Mouse (Mus musculus): ENCODE data around the gene Fads6. TPM values are rescaled to one million over a fixed set of nuclear protein-coding genes. Genes with fewer than 3 reads are reported as not detected.
A peak's percentile ranks its signal among the peaks of the same experiment; 100 is the strongest.

The Fads6 gene
- polyA plus RNA-seq, 1 experiment from 2014 or later = 1.3 TPM

DNA sequence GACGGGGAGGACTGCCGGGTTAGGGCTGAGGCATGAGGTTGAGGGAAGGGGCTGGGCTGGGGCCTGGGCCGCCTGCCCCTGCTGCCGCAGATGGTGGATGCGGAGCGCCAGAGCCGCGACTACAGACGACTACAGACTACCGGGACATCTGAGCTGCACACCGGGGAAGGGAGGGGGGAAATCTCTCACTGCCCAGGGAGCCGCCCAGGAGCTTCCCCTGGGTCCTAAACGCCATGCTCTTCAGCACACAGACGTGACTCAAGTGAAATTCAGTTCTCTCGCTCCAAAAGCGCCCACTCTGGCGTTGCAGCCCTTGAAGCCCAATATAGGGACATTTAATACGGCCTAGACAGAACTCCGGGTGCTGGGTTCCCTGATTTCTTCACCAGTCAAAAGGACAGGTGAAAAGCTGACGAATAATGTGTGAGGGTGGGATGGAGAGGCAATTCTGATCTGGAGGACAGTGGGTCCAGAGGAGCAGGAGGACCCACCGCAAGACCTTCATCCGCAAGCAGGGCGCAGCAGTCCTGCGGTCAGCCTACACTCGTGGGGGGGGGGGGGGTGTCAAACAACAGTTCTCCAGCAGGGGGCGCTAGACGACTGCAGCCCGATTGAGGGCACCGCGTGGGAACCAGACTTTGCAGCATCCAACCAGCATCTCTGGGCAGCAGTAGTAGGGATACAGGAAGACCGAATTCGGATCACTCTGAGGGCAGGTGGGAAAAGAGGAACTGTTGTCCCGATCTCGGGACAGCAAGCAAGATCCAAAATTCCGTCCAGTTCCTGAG lies 24.6 kb upstream of the Fads6 start, which contains the start of gene Ush1g:
Gene Ush1g, minus strand, starts transcription at position 136 of the 788 bp plus-strand sequence.
- H3K27me3 ChIP-seq (ENCODE audit: insufficient read depth, poor library complexity, severe bottlenecking) = peaks cover 96% of the 10 kb centered on the region
- no peaks in the 10 kb centered on the region for H3K36me3 ChIP-seq
- WGBS = 5% methylated on average over 34 of the region's 35 CpGs
- H3K9me3 ChIP-seq = no peaks in the 10 kb centered on the region
- H3K4me1 ChIP-seq = peaks cover 40% of the 10 kb centered on the region
- DNase-seq (ENCODE audit: low spot score) = peak; percentile 87
- no peak within 1 kb of the TSS for H3K27ac ChIP-seq
- H3K4me3 ChIP-seq = peak within 1 kb of the TSS; percentile 8

DNA sequence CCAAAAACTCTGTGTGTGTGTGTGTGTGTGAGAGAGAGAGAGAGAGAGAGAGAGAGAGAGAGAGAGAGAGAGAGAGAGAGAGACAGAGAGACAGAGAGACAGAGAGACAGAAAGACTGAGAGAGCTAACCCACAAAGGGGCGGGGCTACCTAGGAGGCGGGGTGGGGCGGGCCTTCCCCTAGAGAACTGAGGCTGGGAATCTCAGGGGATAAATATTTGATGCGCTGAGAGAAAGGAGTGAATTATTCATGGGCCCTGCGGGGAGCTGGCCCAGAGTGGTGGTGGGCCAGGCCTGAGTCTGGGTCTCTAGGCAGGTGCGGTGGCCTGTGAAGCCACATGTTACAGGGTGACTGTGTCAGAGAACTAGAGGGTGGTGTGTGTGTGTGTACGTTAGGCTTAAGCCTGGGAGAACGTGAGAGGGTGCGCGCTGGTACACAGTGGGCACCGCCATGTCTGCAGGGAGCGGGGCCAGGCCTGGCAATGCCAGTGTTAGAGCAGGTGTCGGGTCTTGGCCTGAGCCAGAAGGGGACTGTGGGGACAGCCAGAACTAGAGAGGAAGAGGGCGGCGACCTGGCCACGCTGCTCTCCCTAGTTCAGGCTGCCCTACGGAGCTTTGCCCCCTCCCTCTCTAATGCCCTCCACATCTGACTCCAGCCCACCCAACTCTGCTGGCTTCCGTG lies 22.4 kb upstream of the Fads6 start:
- 6% methylated on average over 18 of the region's 18 CpGs for WGBS
- no peaks in the 10 kb centered on the region for H3K9me3 ChIP-seq
- DNase-seq (ENCODE audit: low spot score) = no peak
- H3K36me3 ChIP-seq = no peaks in the 10 kb centered on the region
- H3K4me1 ChIP-seq = peaks cover 40% of the 10 kb centered on the region
- H3K27ac ChIP-seq = no peak overlapping the region
- H3K4me3 ChIP-seq = no peak overlapping the region
- peaks cover 100% of the 10 kb centered on the region for H3K27me3 ChIP-seq (ENCODE audit: insufficient read depth, poor library complexity, severe bottlenecking)

DNA sequence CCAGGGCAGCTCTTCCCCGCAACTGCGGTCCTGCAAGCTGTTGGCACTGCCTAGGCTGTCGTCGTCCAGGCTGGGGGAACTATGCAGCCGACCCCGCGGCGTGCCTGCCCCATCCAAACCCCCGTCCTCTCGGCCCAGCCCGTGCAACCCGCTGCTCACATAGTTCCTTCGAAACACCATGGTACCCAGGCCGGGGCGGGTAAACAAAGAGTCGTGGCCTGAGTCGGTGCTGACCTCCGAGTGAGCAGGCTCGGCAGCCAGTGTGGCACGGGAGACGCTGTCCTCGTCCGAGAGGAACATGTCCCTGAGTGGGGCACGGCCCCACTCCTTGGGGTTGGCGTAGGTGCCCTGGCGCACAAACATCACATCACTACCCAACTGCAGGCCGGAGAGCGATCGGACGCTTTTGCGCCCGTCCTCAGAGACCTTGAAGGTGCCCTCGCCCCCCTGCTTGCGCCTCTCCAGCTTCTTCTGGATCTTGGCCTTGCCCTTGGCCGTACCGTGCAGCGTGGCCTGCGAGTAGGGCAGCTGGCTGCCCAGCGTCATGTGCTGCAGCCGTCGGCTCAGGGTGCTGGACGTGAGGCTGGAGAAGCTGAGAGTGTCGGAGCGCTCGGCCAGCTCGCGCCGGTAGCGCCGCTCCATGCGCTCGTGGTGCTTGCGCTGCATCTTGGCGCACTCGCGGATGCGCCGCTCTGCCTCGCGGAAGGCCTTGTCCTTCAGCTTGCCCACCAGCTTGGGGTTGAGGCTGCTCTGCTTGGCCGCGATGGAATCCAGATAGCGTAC lies 21.0 kb upstream of the Fads6 start:
- Histone ChIP-seq H3K27me3 (ENCODE audit: insufficient read depth, poor library complexity, severe bottlenecking) (peaks cover 100% of the 10 kb centered on the region), H3K9me3 (no peaks in the 10 kb centered on the region), H3K27ac (no peak overlapping the region), H3K4me1 (peaks cover 40% of the 10 kb centered on the region), H3K4me3 (peak overlapping the region; percentile 40), H3K36me3 (no peaks in the 10 kb centered on the region)
- no peak for DNase-seq (ENCODE audit: low spot score)
- 4% methylated on average over 63 of the region's 63 CpGs for WGBS

DNA sequence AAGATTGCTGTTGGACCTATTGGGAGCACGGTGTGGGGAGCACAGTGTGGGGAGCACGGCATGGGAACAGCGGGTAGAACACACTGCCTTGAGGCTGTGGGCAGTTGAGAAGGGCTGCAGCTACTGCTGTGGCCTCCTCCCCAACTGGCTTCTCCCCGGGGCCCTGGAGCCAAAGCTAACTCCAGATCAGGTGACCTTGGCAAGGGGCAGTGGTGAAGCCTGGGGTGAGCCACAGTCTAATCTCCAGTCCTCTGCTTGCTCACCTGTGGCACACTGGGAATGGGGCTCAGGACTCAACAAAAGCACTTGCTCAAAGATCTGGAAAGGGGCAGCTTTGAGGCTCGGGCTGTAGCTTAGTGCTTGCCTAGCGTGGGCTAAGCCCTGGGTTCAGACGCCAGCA lies 19.7 kb upstream of the Fads6 start:
- DNase-seq (ENCODE audit: low spot score) = no peak
- no peak overlapping the region for H3K27ac ChIP-seq
- H3K27me3 ChIP-seq (ENCODE audit: insufficient read depth, poor library complexity, severe bottlenecking) = peaks cover 100% of the 10 kb centered on the region
- 60% methylated on average over 7 of the region's 7 CpGs for WGBS
- H3K4me3 ChIP-seq = no peak overlapping the region
- H3K36me3 ChIP-seq = no peaks in the 10 kb centered on the region
- no peaks in the 10 kb centered on the region for H3K9me3 ChIP-seq
- peaks cover 35% of the 10 kb centered on the region for H3K4me1 ChIP-seq

DNA sequence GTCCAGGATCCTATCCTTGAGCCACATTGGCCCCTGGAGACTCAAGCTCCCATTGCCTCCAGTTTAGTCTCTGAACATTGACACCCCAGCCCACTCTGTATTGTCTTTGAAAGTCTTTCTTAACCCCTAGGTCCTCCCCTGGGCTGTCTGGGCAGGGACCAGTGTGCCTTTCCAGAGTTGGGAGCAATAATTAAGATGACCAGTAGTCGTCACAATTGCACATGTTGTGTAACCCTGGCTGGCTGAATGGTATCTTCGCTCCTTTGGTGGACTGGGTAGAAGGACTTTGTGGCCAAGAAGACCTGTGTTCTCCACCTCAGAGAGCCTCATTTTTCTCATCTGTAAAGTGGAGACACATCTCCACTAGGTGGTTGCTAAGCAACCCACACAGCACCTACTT lies 16.8 kb upstream of the Fads6 start:
- 41% methylated on average over 2 of the region's 2 CpGs for WGBS
- Histone ChIP-seq H3K9me3 (no peaks in the 10 kb centered on the region), H3K4me3 (no peak overlapping the region), H3K27me3 (ENCODE audit: insufficient read depth, poor library complexity, severe bottlenecking) (peaks cover 82% of the 10 kb centered on the region), H3K36me3 (no peaks in the 10 kb centered on the region), H3K27ac (no peak overlapping the region), H3K4me1 (peaks cover 16% of the 10 kb centered on the region)
- DNase-seq (ENCODE audit: low spot score) = no peak

DNA sequence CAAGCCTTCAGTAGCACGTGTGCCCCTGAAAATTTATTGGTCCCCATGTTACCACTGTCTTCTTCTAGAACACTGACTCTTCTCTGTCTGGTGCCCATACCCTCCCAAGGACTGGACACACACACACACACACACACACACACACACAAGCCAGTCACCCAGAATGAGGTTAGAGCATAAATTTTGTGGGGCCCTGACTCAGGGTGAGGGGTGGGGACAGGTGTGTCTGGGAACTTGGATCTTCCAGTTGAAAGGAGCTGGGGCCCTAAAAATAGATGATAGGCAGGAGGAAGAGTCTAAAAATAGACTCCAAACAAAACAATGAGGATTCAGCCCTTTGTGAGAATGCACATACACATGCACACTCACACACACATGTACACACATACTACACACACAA lies 11.3 kb upstream of the Fads6 start:
- 74% methylated on average over 1 of the region's 1 CpGs for WGBS
- DNase-seq (ENCODE audit: low spot score) = no peak
- Histone ChIP-seq H3K4me3 (no peak overlapping the region), H3K36me3 (no peaks in the 10 kb centered on the region), H3K27me3 (ENCODE audit: insufficient read depth, poor library complexity, severe bottlenecking) (peaks cover 64% of the 10 kb centered on the region), H3K9me3 (no peaks in the 10 kb centered on the region), H3K4me1 (peaks cover 30% of the 10 kb centered on the region), H3K27ac (no peak overlapping the region)

DNA sequence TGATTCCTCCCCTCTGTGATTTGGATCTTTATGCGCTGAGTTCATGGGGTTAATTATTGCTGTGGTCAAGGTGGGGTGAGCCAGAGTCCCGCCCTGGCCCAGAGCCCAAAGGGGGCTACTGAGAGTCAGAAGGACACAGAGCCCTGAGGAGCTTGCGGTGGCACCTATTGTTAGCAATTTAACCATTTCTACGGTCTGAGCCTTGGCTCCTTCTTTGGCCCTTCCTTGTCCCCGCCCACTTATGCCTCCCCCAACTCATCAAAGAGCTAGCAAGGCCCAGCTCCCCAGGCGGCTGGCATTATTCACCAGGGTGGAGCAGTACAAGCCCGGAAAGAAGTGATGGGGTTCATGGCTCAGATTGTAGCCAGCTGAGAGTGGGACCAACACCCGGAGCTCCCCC lies 9.4 kb upstream of the Fads6 start, which contains the start of gene Otop2:
Gene Otop2, plus strand, starts transcription at position 301 of the 400 bp plus-strand sequence.
- DNase-seq (ENCODE audit: low spot score) = no peak
- H3K9me3 ChIP-seq = no peaks in the 10 kb centered on the region
- 32% methylated on average over 8 of the region's 8 CpGs for WGBS
- H3K27me3 ChIP-seq (ENCODE audit: insufficient read depth, poor library complexity, severe bottlenecking) = peaks cover 45% of the 10 kb centered on the region
- H3K36me3 ChIP-seq = no peaks in the 10 kb centered on the region
- H3K27ac ChIP-seq = peak within 1 kb of the TSS; percentile 36; the same call in 1 of the 2 replicates
- no peak within 1 kb of the TSS; the same call in 1 of the 2 replicates for H3K4me3 ChIP-seq
- peaks cover 30% of the 10 kb centered on the region for H3K4me1 ChIP-seq

DNA sequence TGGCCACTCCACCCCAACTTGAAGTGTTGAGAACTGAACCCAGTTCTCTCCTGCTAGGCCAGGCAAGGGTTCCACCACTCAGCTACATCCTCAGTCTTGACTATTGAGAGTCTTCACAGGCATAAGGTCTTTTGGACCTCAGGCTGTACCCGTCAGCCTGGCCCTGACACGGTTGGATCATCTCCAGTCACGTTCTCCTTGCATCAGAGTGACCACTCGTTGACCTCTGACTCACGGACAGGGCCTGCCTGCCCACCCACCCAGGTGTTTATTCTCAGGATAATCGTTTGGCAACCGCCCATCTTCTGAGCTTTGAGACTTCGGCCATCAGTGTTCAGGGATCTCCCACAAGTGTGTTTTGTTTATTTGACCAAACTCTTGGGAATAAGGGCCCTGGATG lies 5.7 kb upstream of the Fads6 start:
- H3K4me3 ChIP-seq = no peak overlapping the region

DNA sequence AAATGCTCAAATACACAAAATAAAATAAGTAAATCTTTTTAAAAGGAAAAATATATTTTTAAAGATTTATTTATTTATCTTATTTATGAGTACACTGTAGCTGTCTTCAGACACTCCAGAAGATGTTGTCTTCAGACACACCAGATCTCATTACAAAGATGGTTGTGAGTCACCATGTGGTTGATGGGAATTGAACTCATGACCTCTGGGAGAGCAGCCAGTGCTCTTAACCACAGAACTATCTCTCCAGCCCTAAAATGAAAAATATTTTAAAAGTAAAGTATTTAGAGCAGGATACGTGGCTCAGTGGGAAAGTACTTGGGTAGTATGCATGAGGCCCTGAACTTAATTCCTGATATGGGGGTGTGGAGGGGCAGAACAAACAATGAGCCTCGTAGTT lies 3.9 kb upstream of the Fads6 start:
- H3K36me3 ChIP-seq = no peaks in the 10 kb centered on the region
- peaks cover 21% of the 10 kb centered on the region for H3K4me1 ChIP-seq
- no peak overlapping the region for H3K27ac ChIP-seq
- DNase-seq (ENCODE audit: low spot score) = no peak
- 86% methylated on average over 2 of the region's 2 CpGs for WGBS
- no peak overlapping the region for H3K4me3 ChIP-seq
- H3K9me3 ChIP-seq = no peaks in the 10 kb centered on the region
- H3K27me3 ChIP-seq (ENCODE audit: insufficient read depth, poor library complexity, severe bottlenecking) = peaks cover 44% of the 10 kb centered on the region

More for the DNA sequence above, 5.7 kb upstream of the Fads6 start:
- Histone ChIP-seq H3K4me1 (peaks cover 15% of the 10 kb centered on the region), H3K36me3 (no peaks in the 10 kb centered on the region), H3K9me3 (no peaks in the 10 kb centered on the region), H3K27ac (no peak overlapping the region), H3K27me3 (ENCODE audit: insufficient read depth, poor library complexity, severe bottlenecking) (peaks cover 44% of the 10 kb centered on the region)
- 59% methylated on average over 8 of the region's 8 CpGs for WGBS
- no peak for DNase-seq (ENCODE audit: low spot score)

DNA sequence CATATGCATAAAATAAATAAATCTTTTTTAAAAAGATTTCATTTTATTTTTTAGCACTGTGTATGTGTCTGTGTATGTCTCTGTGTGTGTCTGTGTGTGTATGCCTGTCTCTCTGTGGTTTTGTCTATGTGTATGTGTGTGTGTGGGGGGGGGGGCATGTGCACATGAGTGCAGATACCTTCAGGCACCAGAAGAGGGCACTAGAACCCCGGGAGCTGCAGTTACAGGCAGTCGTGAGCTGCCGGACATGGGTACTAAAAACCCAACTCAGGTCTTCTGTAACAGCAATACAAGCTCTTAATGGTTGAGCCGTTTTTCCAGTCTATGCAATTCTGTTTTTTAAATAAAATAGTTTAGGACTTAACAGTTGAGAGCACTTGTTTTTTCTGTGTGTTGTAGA lies 3.3 kb upstream of the Fads6 start:
- peaks cover 44% of the 10 kb centered on the region for H3K27me3 ChIP-seq (ENCODE audit: insufficient read depth, poor library complexity, severe bottlenecking)

DNA sequence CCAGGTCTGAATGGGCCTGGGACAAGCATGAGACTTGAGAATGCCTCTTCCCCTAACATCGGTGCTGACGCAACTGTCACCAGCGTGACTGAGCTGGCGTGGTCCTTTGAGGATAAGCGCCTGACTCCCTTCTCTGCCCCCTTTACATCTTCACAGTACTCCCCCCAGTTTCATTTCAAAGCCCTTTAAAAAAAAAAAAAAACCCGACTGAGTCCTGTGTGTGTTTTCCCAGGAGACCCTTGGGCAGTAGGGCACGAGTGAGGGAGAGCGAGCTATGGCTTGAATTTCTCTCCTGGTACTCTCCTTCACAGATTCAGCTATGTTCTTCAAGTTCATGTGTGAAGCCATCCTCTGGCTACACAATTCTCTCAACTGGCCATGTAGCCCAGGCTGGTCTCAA lies 697 bp upstream of the Fads6 start:
- Histone ChIP-seq H3K27ac (no peak overlapping the region), H3K4me3 (no peak overlapping the region)
- WGBS = 61% methylated on average over 8 of the region's 8 CpGs

More for the DNA sequence above, 3.3 kb upstream of the Fads6 start:
- Histone ChIP-seq H3K9me3 (no peaks in the 10 kb centered on the region), H3K36me3 (no peaks in the 10 kb centered on the region), H3K4me1 (peaks cover 18% of the 10 kb centered on the region), H3K4me3 (no peak overlapping the region), H3K27ac (no peak overlapping the region)
- 76% methylated on average over 4 of the region's 4 CpGs for WGBS
- no peak for DNase-seq (ENCODE audit: low spot score)

DNA sequence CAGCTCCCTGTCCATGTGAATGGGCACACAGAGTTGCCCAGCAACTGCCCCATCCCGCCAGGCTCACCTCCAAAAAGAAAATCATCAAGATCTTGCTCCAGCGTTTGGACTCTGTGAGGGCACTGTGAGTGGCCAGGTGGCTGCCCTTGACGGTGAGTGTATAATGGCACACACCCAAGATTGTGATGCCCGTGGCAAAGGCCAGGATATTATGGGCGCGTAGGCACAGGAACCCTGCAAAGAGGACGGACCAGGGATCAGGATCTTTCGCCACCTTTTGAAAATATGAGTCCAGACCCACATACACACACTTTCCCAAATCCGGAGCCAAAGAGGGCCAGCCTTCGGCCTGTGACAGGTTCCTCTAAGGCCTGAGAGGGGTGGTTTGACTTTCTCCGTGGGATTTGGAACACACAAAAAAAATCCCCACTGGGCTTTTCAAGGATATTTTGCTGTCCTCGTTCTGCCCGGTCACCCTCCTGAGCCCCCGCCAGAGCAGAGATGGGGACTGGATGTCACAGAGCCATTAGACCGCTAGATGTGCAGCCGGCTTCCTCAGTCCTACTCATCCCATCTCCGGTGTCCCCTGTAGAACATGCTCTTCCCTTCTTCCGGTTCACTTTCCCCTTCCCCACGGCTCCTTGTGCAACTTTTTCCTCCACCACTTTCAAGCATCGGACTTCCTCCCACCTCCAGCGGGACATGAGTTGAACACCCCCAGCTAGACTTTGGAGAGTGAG lies 822 bp downstream of the Fads6 start:
- Histone ChIP-seq H3K9me3 (no peaks in the 10 kb centered on the region), H3K27ac (peak overlapping the region; percentile 82), H3K36me3 (no peaks in the 10 kb centered on the region), H3K4me1 (peaks cover 35% of the 10 kb centered on the region), H3K4me3 (peak overlapping the region; percentile 68), H3K27me3 (ENCODE audit: insufficient read depth, poor library complexity, severe bottlenecking) (peaks cover 46% of the 10 kb centered on the region)
- 57% methylated on average over 21 of the region's 21 CpGs for WGBS
- no peak for DNase-seq (ENCODE audit: low spot score)

More for the DNA sequence above, 697 bp upstream of the Fads6 start:
- no peak for DNase-seq (ENCODE audit: low spot score)
- Histone ChIP-seq H3K27me3 (ENCODE audit: insufficient read depth, poor library complexity, severe bottlenecking) (peaks cover 46% of the 10 kb centered on the region), H3K9me3 (no peaks in the 10 kb centered on the region), H3K36me3 (no peaks in the 10 kb centered on the region), H3K4me1 (peaks cover 19% of the 10 kb centered on the region)

Data from heart, embryonic 10.5 days (tissue).